Mouse (Mus musculus) cerebellum, postnatal 10 days (tissue): Measurements from ENCODE around the gene Sv2a.
A peak's percentile ranks its signal among the peaks of the same experiment; 100 is the strongest.

Source experiments
- DNase-seq, 2 experiments: peaks; one replicate each; pipeline ENCODE4 v3.0.0; 2021; ENCODE audit warnings: mixed read lengths in 2 of 2

The Sv2a gene

GRCm38 (mm10) chr3:96180727-96181477 lies at the start of gene Sv2a:
Gene Sv2a (plus strand): TSS chr3:96181151.
- DNase-seq, result peak; percentile 92

- no peak for DNase-seq
Observed at GRCm38 (mm10) chr3:96132478-96132877, 48.5 kb upstream of the Sv2a start.

GRCm38 (mm10) chr3:96133327-96133905 lies 47.5 kb upstream of the Sv2a start:
- no peak for DNase-seq

GRCm38 (mm10) chr3:96135011-96135410 lies 45.9 kb upstream of the Sv2a start:
- no peak for DNase-seq

- peak; percentile 65 to 77 for DNase-seq
Observed at GRCm38 (mm10) chr3:96147950-96148349, 33.0 kb upstream of the Sv2a start.

- DNase-seq, result no peak
Observed at GRCm38 (mm10) chr3:96151836-96152235, 29.1 kb upstream of the Sv2a start.

- DNase-seq, result no peak
Observed at GRCm38 (mm10) chr3:96152611-96153010, 28.3 kb upstream of the Sv2a start.

GRCm38 (mm10) chr3:96155501-96155900 lies 25.4 kb upstream of the Sv2a start:
- no peak for DNase-seq

GRCm38 (mm10) chr3:96159820-96160219 lies 21.1 kb upstream of the Sv2a start:
- no peak for DNase-seq

GRCm38 (mm10) chr3:96160222-96160802 lies 20.6 kb upstream of the Sv2a start:
- peak in 1 of 2 experiments; percentile 45 for DNase-seq

- peak; percentile 58 to 64 for DNase-seq
Observed at GRCm38 (mm10) chr3:96160803-96161516, 20.0 kb upstream of the Sv2a start.

GRCm38 (mm10) chr3:96161869-96162840 lies 18.8 kb upstream of the Sv2a start, which contains the start of gene Mtmr11:
Gene Mtmr11 (plus strand): TSS chr3:96162004.
- peak in 1 of 2 experiments; percentile 49 for DNase-seq

- DNase-seq, result no peak
Observed at GRCm38 (mm10) chr3:96163040-96163439, 17.9 kb upstream of the Sv2a start.

GRCm38 (mm10) chr3:96168466-96169158 lies 12.3 kb upstream of the Sv2a start:
- DNase-seq, result no peak

- DNase-seq, result no peak
Observed at GRCm38 (mm10) chr3:96170276-96170675, 10.7 kb upstream of the Sv2a start.

- DNase-seq, result no peak
Observed at GRCm38 (mm10) chr3:96170976-96171545, 9.9 kb upstream of the Sv2a start.

- peak in 1 of 2 experiments; percentile 25 for DNase-seq
Observed at GRCm38 (mm10) chr3:96171583-96172196, 9.3 kb upstream of the Sv2a start.

GRCm38 (mm10) chr3:96172197-96173178 lies 8.5 kb upstream of the Sv2a start, which contains the start of gene Sf3b4:
Gene Sf3b4 (plus strand): TSS chr3:96172332.
- DNase-seq, result peak; percentile 92

GRCm38 (mm10) chr3:96173185-96173584 lies 7.8 kb upstream of the Sv2a start:
- DNase-seq, result no peak
